Mouse (Mus musculus) CH12.LX (cell line): ENCODE results near the gene Acot2.
"Not testable (repeated sequence)": the region's sequence is repeated elsewhere in the genome, so short reads cannot be mapped to it uniquely, and the experiment has no call there.

Experiments used
- CTCF ChIP-seq, 2 experiments: IDR thresholded peaks in 1 of 2; conservative IDR thresholded peaks in 1 of 2; 2 replicates each; pipeline ENCODE4 v1.5.1; 2011 to 2012; ENCODE audit warnings: low read depth in 2 of 2, low read length in 2 of 2, improper control_type of control experiment in 1 of 2, inconsistent platforms in 1 of 2, mild to moderate bottlenecking in 1 of 2, moderate library complexity in 1 of 2
- EP300 ChIP-seq: IDR thresholded peaks from 2 replicates; pipeline ENCODE4 v1.6.1; 2011; ENCODE audit warnings: low read length, improper control_type of control experiment
- MEF2A ChIP-seq: IDR thresholded peaks from 2 replicates; pipeline ENCODE4 v1.6.1; 2014; ENCODE audit warnings: low read depth, mild to moderate bottlenecking, inconsistent platforms, low read length, improper control_type of control experiment, borderline replicate concordance
- NELFE ChIP-seq: IDR thresholded peaks from 2 replicates; pipeline ENCODE4 v1.6.1; 2011; ENCODE audit warnings: low read depth, low read length, improper control_type of control experiment
- POLR2A ChIP-seq: IDR thresholded peaks from 2 replicates; pipeline ENCODE4 v1.6.1; 2011; ENCODE audit warnings: low read depth, mild to moderate bottlenecking, improper control_type of control experiment, low read length
- POLR2AphosphoS2 ChIP-seq: IDR thresholded peaks from 2 replicates; pipeline ENCODE4 v1.6.1; 2011; ENCODE audit warnings: low read depth, low read length, improper control_type of control experiment
- UBTF ChIP-seq: IDR thresholded peaks from 2 replicates; pipeline ENCODE4 v1.6.1; 2012; ENCODE audit warnings: low read depth, mild to moderate bottlenecking, inconsistent platforms, low read length, improper control_type of control experiment, moderate library complexity
- ZC3H11A ChIP-seq: IDR thresholded peaks from 2 replicates; pipeline ENCODE4 v1.6.1; 2012; ENCODE audit warnings: low read depth, mild to moderate bottlenecking, inconsistent platforms, low read length, improper control_type of control experiment
- ZMIZ1 ChIP-seq: IDR thresholded peaks from 2 replicates; pipeline ENCODE4 v1.6.1; 2012; ENCODE audit warnings: low read depth, mild to moderate bottlenecking, inconsistent platforms, low read length, improper control_type of control experiment

GRCm38 (mm10) chr12:84038241-84038640 lies 50.6 kb downstream of the Acot2 start, which contains the start of gene Acot4:
- TF ChIP-seq EP300; ZMIZ1; POLR2A; CTCF (conservative IDR thresholded peaks at IDR 0.05 in 1 of 2, IDR thresholded peaks at IDR 0.05 in 1 of 2; ENCODE audit: low read depth in 2 of 2, low read length in 2 of 2); UBTF; POLR2AphosphoS2; MEF2A; ZC3H11A; NELFE: not testable (repeated sequence)
